Mouse (Mus musculus) cortical plate, adult 2 months (tissue): ENCODE measurements around the gene Med29.

ENCODE experiments used
- CTCF ChIP-seq: fragments of 200-500 bp; IDR thresholded peaks from 2 replicates; pipeline ENCODE4 v1.5.1; 2011; ENCODE audit warnings: mild to moderate bottlenecking, control low read depth, low read length; ENCODE audit not compliant: insufficient read depth; ENCODE audit errors: extremely low read depth
- POLR2A ChIP-seq: fragments of 200-500 bp; IDR thresholded peaks from 2 replicates; pipeline ENCODE4 v1.6.1; 2011; ENCODE audit warnings: mild to moderate bottlenecking, low read length, control low read depth; ENCODE audit not compliant: insufficient read depth; ENCODE audit errors: extremely low read depth

- no peak for TF ChIP-seq CTCF
- no peak for TF ChIP-seq POLR2A
Observed at GRCm38 (mm10) chr7:28381017-28381790, 11.3 kb downstream of the Med29 start.
